Mouse (Mus musculus) liver, embryonic 14.5 days (tissue): Measurements from ENCODE around the gene Ctdspl2.

Experiments
- CTCF ChIP-seq: IDR thresholded peaks from 2 replicates; pipeline ENCODE4 v1.5.1; 2016; ENCODE audit warnings: antibody characterized with exemption, low read depth, control low read depth
- EP300 ChIP-seq: IDR thresholded peaks from 2 replicates; pipeline ENCODE4 v1.6.1; 2016; ENCODE audit warnings: antibody characterized with exemption, low read depth

GRCm38 (mm10) chr2:121943364-121943763 is 12.4 kb upstream of the Ctdspl2 start:
- TF ChIP-seq CTCF, result no peak
- TF ChIP-seq EP300, result no peak
